Mouse (Mus musculus) embryonic fibroblast, embryonic 13.5 days (primary cell): Measurements from ENCODE around the gene Ugt1a5. TPM values are rescaled to one million over a fixed set of nuclear protein-coding genes. Genes with fewer than 3 reads are reported as not detected.

Experiments used
- H3K27ac ChIP-seq: 2 replicates; pipeline ENCODE4 v1.5.1; 2012; ENCODE audit warnings: low read length, control low read depth, inconsistent platforms; ENCODE audit not compliant: insufficient read depth
- H3K4me1 ChIP-seq: 2 replicates; pipeline ENCODE4 v1.6.1; 2011; ENCODE audit warnings: low read length; ENCODE audit not compliant: control insufficient read depth, insufficient read depth
- H3K4me3 ChIP-seq: 2 replicates; pipeline ENCODE4 v1.5.1; 2011; ENCODE audit warnings: mild to moderate bottlenecking, control low read depth, low read length; ENCODE audit not compliant: insufficient read depth
- CTCF ChIP-seq: IDR thresholded peaks from 2 replicates; pipeline ENCODE4 v1.5.1; 2011; ENCODE audit warnings: mild to moderate bottlenecking, control low read depth, low read length, moderate library complexity, borderline replicate concordance; ENCODE audit not compliant: insufficient read depth
- POLR2A ChIP-seq: IDR thresholded peaks from 2 replicates; pipeline ENCODE4 v1.6.1; 2011; ENCODE audit warnings: low read depth, mild to moderate bottlenecking, control low read depth, low read length, moderate library complexity
- polyA plus RNA-seq: library from polyadenylated mRNA; stranded (reverse); fragments of >200 nt; gene quantifications from 2 replicates; pipeline ENCODE4 v1.2.4, GENCODE M21; 2011; ENCODE audit warnings: low read depth; ENCODE audit not compliant: missing spikeins, insufficient read length

The Ugt1a5 gene
- polyA plus RNA-seq, 1 experiment: 0.39 TPM

DNA sequence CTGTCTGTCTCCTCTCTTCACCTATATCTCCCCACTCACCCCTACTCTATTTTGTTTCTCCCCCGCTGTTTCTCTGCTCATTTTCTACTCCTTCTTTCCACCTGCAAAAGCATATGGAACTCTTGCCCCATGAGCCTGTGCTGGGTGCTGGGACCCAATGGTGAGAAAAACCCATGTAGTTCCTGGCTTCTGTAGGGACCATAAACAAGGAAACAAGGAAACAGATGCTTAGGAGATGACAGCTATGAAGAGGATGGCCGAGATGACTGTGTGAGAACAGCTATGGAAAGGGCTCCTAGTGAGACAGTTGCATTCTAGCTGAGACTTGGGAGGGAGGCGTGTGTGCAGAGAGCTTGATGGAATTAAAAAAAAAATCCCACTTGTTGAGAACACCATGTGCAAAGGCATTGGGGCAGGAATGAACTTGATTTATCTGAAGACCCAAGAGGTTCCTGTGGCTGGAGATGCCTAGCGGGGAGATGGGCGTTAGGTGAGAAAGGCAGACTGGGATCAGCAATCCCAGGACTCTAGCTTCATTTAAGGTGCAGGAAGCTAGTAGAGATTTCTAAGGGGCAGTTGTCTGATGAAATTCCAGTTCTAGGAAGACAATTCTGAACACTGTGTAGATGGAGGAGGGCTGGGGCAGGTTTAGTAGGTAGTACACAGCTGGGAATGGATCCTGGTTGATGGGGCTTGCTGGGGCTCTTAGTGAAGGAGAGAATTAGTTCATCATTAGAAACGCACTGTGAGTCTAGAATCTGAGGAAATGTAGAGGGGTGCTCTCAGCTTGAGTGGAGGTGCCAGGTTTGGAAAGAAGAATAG, 65.4 kb downstream of the Ugt1a5 start:
- no peak overlapping the region for H3K27ac ChIP-seq
- no peak overlapping the region for H3K4me3 ChIP-seq
- TF ChIP-seq CTCF (no peak), POLR2A (no peak)
- no peaks in the 10 kb centered on the region for H3K4me1 ChIP-seq

DNA sequence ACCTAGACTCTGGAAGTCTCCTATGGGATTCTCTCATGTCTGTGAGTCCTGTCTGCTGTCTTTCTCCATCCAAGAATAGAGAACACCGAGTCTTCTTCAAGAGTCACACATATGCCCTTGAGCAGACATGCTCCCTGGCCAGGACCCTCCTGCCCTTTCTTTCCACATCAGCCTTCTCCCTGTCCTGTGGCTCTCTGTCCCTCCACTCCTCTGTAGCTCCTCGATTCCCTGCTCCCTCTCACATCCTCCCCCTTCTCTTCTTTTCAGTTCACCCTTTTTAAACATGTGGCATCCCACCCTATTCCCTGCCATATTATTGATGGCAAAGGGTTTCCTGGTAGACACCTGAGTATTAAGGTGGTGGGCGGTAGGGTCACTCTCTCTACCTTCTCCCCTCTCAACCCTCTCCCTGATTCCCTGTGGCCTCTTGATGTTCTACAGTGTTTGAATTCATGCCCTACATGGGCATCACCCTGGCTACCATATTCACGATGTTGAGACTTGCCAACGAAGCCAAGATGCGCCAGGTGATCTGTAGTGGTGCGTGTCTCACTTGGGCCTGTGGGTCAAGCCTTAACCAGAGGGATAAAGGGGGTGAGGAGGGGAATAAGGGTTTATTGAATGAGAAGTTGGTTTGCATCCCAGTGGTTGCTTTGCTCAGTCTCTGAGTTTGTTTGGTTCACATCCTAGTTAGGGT, 66.1 kb downstream of the Ugt1a5 start:
- no peak for TF ChIP-seq POLR2A
- TF ChIP-seq CTCF: no peak

DNA sequence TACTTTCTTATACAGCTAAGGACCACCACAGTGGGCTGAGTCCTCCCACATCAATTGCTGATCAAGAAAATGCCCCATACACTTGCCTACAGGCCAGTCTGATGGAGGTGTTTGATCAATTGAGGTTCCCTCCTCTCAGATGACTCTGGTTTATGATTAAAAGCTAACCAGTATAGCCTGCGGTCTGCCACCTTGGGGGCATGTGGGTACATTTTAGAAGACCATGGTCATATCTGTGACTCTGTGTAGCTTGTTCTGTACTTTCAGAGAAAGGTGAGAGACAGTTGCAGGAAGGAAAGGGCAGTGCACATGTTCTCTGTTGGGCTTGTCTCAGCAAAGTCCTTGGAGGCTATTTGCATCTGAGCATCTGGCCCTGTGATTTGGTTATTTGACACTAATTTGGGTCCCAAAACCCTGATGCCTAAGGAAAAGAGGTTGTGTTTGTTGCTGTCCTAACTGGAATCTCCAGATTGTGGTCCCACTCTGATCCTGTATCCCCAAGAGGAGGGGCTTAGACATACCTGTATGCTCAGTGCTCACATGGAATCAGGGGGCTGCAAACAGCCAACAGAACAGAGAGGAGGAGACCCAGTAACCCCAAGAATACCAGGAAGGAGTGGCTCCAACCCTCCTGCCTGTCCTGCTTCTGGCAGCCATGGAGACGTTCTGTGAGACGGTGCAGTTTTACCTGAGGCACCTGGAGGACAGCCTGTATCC, 67.0 kb downstream of the Ugt1a5 start:
- Histone ChIP-seq H3K4me1 (no peaks in the 10 kb centered on the region), H3K4me3 (no peak overlapping the region), H3K27ac (no peak overlapping the region)
- TF ChIP-seq POLR2A (no peak), CTCF (no peak)

More for the DNA sequence above, 66.1 kb downstream of the Ugt1a5 start:
- H3K27ac ChIP-seq: no peak overlapping the region
- H3K4me3 ChIP-seq: no peak overlapping the region
- H3K4me1 ChIP-seq: no peaks in the 10 kb centered on the region

DNA sequence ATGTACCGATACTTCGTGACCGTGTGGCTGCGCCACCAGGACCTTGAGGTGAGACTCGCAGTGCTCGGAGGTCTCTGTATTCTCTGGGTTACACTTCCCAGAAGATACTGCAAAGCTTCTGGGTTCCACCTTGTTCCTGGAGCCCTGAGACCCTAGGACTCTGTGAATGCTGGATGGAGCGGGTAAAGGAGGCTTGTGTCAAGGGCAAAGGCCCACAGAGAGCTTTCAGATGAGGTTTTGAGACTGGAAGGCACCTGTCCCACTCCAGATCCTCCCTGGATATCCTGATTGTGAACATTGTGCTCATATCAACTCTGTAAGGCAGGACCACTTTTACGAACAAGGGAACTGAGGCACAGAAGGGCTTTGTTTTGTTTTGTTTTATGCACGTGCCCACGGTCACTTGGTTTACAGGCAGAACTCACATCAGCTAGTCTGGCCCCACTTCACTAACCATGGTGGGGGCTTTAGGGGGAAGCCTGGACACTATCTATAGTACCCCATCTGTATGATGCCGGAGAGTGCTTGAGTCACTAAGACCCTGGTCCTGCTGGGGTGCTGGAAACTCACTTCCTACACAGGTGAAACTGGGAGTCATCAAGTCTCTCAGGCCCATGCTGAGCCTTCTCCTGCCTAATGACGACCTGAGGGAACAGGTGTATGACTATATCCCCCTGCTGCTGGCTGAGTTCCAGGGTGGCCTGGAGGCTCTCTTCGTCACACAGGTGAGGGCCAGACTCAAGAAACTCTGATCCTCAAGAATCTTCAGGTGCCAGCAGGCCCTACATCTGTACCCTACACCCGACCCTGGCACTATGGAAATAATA, 67.8 kb downstream of the Ugt1a5 start:
- no peak overlapping the region for H3K27ac ChIP-seq
- H3K4me3 ChIP-seq: no peak overlapping the region
- TF ChIP-seq POLR2A (no peak), CTCF (no peak)
- H3K4me1 ChIP-seq: no peaks in the 10 kb centered on the region

GRCm38 (mm10) chr1:88234248-88234610, 68.4 kb downstream of the Ugt1a5 start:
- no peak overlapping the region for H3K27ac ChIP-seq
- no peak for TF ChIP-seq CTCF
- TF ChIP-seq POLR2A: no peak
- H3K4me1 ChIP-seq: no peaks in the 10 kb centered on the region
- H3K4me3 ChIP-seq: no peak overlapping the region

DNA sequence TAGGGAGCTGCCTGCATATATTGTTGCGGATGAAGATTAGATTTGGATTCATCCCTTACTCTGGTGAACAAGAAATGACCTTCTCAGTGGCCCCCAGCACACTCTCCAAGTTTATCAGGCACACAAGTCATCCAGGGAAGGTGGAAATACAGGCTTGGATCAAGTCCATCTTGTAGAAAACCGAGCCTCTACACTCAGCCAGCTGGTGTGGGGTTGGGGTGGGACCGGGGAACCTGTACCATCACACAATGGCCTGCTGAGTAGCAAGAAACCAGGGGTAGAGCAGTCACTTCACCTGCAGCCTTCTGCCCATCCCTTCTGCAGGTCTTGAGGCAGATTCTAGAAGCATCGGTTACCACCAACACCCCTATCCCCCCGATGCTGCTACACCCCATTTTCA, 68.8 kb downstream of the Ugt1a5 start:
- Histone ChIP-seq H3K4me3 (no peak overlapping the region), H3K27ac (no peak overlapping the region)
- TF ChIP-seq POLR2A (no peak), CTCF (no peak)

GRCm38 (mm10) chr1:88235046-88235893, 69.5 kb downstream of the Ugt1a5 start:
- H3K4me1 ChIP-seq: no peaks in the 10 kb centered on the region
- H3K4me3 ChIP-seq: no peak overlapping the region
- no peak overlapping the region for H3K27ac ChIP-seq
- no peak for TF ChIP-seq CTCF
- TF ChIP-seq POLR2A: no peak

More for the DNA sequence above, 68.8 kb downstream of the Ugt1a5 start:
- no peaks in the 10 kb centered on the region for H3K4me1 ChIP-seq

- Histone ChIP-seq H3K4me3 (no peak overlapping the region), H3K27ac (no peak overlapping the region), H3K4me1 (no peaks in the 10 kb centered on the region)
- TF ChIP-seq CTCF: no peak
- TF ChIP-seq POLR2A: no peak
These were observed 70.1 kb downstream of the Ugt1a5 start for GRCm38 (mm10) chr1:88235894-88236415.
